Mouse (Mus musculus) limb, embryonic 15.5 days (tissue): ENCODE measurements around the gene Lrrc29. TPM values are rescaled to one million over a fixed set of nuclear protein-coding genes. Genes with fewer than 3 reads are reported as not detected.

ENCODE experiments used
- ATAC-seq: fragments of 200-750 bp; cut with Nextera tagmentation; 2 replicates; pipeline ENCODE4 v1.8.0; 2017; ENCODE audit warnings: low read depth, moderate TSS enrichment; ENCODE audit not compliant: insufficient number of reproducible peaks, low FRiP score, low TSS enrichment
- H3K27ac ChIP-seq: fragments of 300-500 bp; sonication (generic); 2 replicates; pipeline ENCODE4 v1.5.1; 2015; ENCODE audit warnings: moderate library complexity, mild to moderate bottlenecking, inconsistent platforms
- H3K27me3 ChIP-seq: fragments of 300-500 bp; sonication (generic); 2 replicates; pipeline ENCODE4 v1.6.1; 2015; ENCODE audit warnings: inconsistent platforms
- H3K36me3 ChIP-seq: fragments of 300-500 bp; sonication (generic); 2 replicates; pipeline ENCODE4 v1.6.1; 2015; ENCODE audit warnings: inconsistent platforms
- H3K4me1 ChIP-seq: fragments of 300-500 bp; sonication (generic); 2 replicates; pipeline ENCODE4 v1.6.1; 2015; ENCODE audit warnings: inconsistent platforms
- H3K4me2 ChIP-seq: fragments of 300-500 bp; sonication (generic); 2 replicates; pipeline ENCODE4 v1.6.1; 2015; ENCODE audit warnings: mild to moderate bottlenecking, inconsistent platforms
- H3K4me3 ChIP-seq: fragments of 300-500 bp; sonication (generic); 2 replicates; pipeline ENCODE4 v1.5.1; 2015; ENCODE audit warnings: mild to moderate bottlenecking, inconsistent platforms
- H3K9ac ChIP-seq: fragments of 300-500 bp; sonication (generic); 2 replicates; pipeline ENCODE4 v1.6.1; 2015; ENCODE audit warnings: inconsistent platforms
- H3K9me3 ChIP-seq: fragments of 300-500 bp; sonication (generic); 2 replicates; pipeline ENCODE4 v1.6.1; 2016; ENCODE audit warnings: inconsistent platforms
- WGBS: fragments of 180-500 bp; shearing (Covaris S2); methylation state at CpG from one replicate; pipeline ENCODE4 v1.1.7; 2015; 5-methylcytosine and 5-hydroxymethylcytosine counted together
- polyA plus RNA-seq: library from polyadenylated mRNA; unstranded; fragments of >200 nt; fragmentation: Nextera tagmentation; extraction: Ambion mirVana; gene quantifications from 2 replicates; pipeline ENCODE4 v1.2.1, GENCODE M21; 2015

Gene Lrrc29
- polyA plus RNA-seq, 1 experiment from 2014 or later: 1.7 TPM

GRCm38 (mm10) chr8:105304325-105305210 lies 21.5 kb downstream of the Lrrc29 start:
- ATAC-seq: no peak
- Histone ChIP-seq H3K36me3 (peaks cover 68% of the 10 kb centered on the region), H3K27me3 (no peaks in the 10 kb centered on the region), H3K4me1 (peaks cover 33% of the 10 kb centered on the region), H3K27ac (peak overlapping the region; percentile 66), H3K4me2 (no peak overlapping the region), H3K9me3 (no peaks in the 10 kb centered on the region), H3K9ac (no peak overlapping the region), H3K4me3 (no peak overlapping the region)
- WGBS: 48% methylated on average over 9 of the region's 9 CpGs

GRCm38 (mm10) chr8:105303874-105304273 lies 22.2 kb downstream of the Lrrc29 start:
- Histone ChIP-seq H3K4me2 (no peak overlapping the region), H3K36me3 (peaks cover 62% of the 10 kb centered on the region), H3K27me3 (no peaks in the 10 kb centered on the region), H3K9me3 (no peaks in the 10 kb centered on the region), H3K27ac (peak overlapping the region; percentile 66), H3K4me1 (peaks cover 35% of the 10 kb centered on the region), H3K4me3 (no peak overlapping the region), H3K9ac (no peak overlapping the region)
- ATAC-seq: no peak
- WGBS: 74% methylated on average over 9 of the region's 9 CpGs

- no peak overlapping the region for H3K27ac ChIP-seq
- no peak overlapping the region for H3K9ac ChIP-seq
- H3K36me3 ChIP-seq: peaks cover 57% of the 10 kb centered on the region
- WGBS: 83% methylated on average over 8 of the region's 8 CpGs
- H3K9me3 ChIP-seq: no peaks in the 10 kb centered on the region
- H3K4me3 ChIP-seq: no peak overlapping the region
- H3K4me2 ChIP-seq: no peak overlapping the region
- no peak for ATAC-seq
- peaks cover 40% of the 10 kb centered on the region for H3K4me1 ChIP-seq
- H3K27me3 ChIP-seq: no peaks in the 10 kb centered on the region
Measured at GRCm38 (mm10) chr8:105303396-105303795, 22.7 kb downstream of the Lrrc29 start.

GRCm38 (mm10) chr8:105299962-105300361 lies 26.1 kb downstream of the Lrrc29 start:
- peaks cover 44% of the 10 kb centered on the region for H3K36me3 ChIP-seq
- H3K4me1 ChIP-seq: peaks cover 35% of the 10 kb centered on the region
- 94% methylated on average over 8 of the region's 8 CpGs for WGBS
- no peak overlapping the region for H3K4me3 ChIP-seq
- no peaks in the 10 kb centered on the region for H3K27me3 ChIP-seq
- H3K27ac ChIP-seq: no peak overlapping the region
- ATAC-seq: no peak
- H3K9ac ChIP-seq: no peak overlapping the region
- no peaks in the 10 kb centered on the region for H3K9me3 ChIP-seq
- H3K4me2 ChIP-seq: no peak overlapping the region

GRCm38 (mm10) chr8:105298351-105299252 lies 27.5 kb downstream of the Lrrc29 start:
- 56% methylated on average over 18 of the region's 18 CpGs for WGBS
- ATAC-seq: no peak
- peak overlapping the region; percentile 84 for H3K4me2 ChIP-seq
- peaks cover 23% of the 10 kb centered on the region for H3K4me1 ChIP-seq
- no peaks in the 10 kb centered on the region for H3K27me3 ChIP-seq
- H3K36me3 ChIP-seq: peaks cover 37% of the 10 kb centered on the region
- peak overlapping the region; percentile 95 for H3K9ac ChIP-seq
- H3K27ac ChIP-seq: 0 out of 2 replicates have a peak overlapping the region, but pooled peaks have one; percentile 77
- H3K9me3 ChIP-seq: no peaks in the 10 kb centered on the region
- H3K4me3 ChIP-seq: peak overlapping the region; percentile 96

- Histone ChIP-seq H3K4me1 (peaks cover 23% of the 10 kb centered on the region), H3K9ac (peak within 1 kb of the TSS; percentile 95), H3K27ac (peak within 1 kb of the TSS; percentile 77), H3K27me3 (peaks cover 8% of the 10 kb centered on the region; the same call in 1 of the 2 replicates), H3K36me3 (peaks cover 29% of the 10 kb centered on the region), H3K4me3 (peak within 1 kb of the TSS; percentile 96), H3K9me3 (no peaks in the 10 kb centered on the region), H3K4me2 (peak within 1 kb of the TSS; percentile 84)
- WGBS: under 1% methylated on average over 57 of the region's 58 CpGs
- peak; percentile 71 for ATAC-seq
Measured at GRCm38 (mm10) chr8:105297511-105298192, 28.4 kb downstream of the Lrrc29 start, which contains the start of gene E2f4. TSS of gene E2f4 (plus strand) at chr8:105297663.

- ATAC-seq: no peak
- peak within 1 kb of the TSS; percentile 84 for H3K4me2 ChIP-seq
- 58% methylated on average over 11 of the region's 11 CpGs for WGBS
- peaks cover 8% of the 10 kb centered on the region; the same call in 1 of the 2 replicates for H3K27me3 ChIP-seq
- H3K4me1 ChIP-seq: peaks cover 23% of the 10 kb centered on the region
- H3K9me3 ChIP-seq: no peaks in the 10 kb centered on the region
- H3K27ac ChIP-seq: no peak within 1 kb of the TSS
- peaks cover 16% of the 10 kb centered on the region for H3K36me3 ChIP-seq
- peak within 1 kb of the TSS; percentile 96; the same call in 1 of the 2 replicates for H3K4me3 ChIP-seq
- no peak within 1 kb of the TSS for H3K9ac ChIP-seq
Measured at GRCm38 (mm10) chr8:105295895-105296573, 30.0 kb downstream of the Lrrc29 start, which contains the start of gene Exoc3l. TSS of gene Exoc3l (minus strand) at chr8:105296101.

- Histone ChIP-seq H3K27me3 (peaks cover 14% of the 10 kb centered on the region), H3K9ac (no peak overlapping the region), H3K4me1 (peaks cover 29% of the 10 kb centered on the region), H3K27ac (no peak overlapping the region), H3K4me3 (no peak overlapping the region), H3K4me2 (no peak overlapping the region), H3K36me3 (peaks cover 8% of the 10 kb centered on the region), H3K9me3 (no peaks in the 10 kb centered on the region)
- WGBS: 65% methylated on average over 11 of the region's 11 CpGs
- no peak for ATAC-seq
Measured at GRCm38 (mm10) chr8:105295256-105295655, 30.8 kb downstream of the Lrrc29 start.

GRCm38 (mm10) chr8:105294776-105295175 lies 31.3 kb downstream of the Lrrc29 start:
- Histone ChIP-seq H3K27ac (no peak overlapping the region), H3K9me3 (no peaks in the 10 kb centered on the region), H3K9ac (no peak overlapping the region), H3K4me3 (no peak overlapping the region), H3K27me3 (peaks cover 19% of the 10 kb centered on the region), H3K36me3 (peaks cover 3% of the 10 kb centered on the region), H3K4me1 (peaks cover 30% of the 10 kb centered on the region), H3K4me2 (no peak overlapping the region)
- no peak for ATAC-seq
- WGBS: 72% methylated on average over 9 of the region's 9 CpGs

GRCm38 (mm10) chr8:105293405-105293804 lies 32.7 kb downstream of the Lrrc29 start:
- H3K36me3 ChIP-seq: no peaks in the 10 kb centered on the region
- H3K9ac ChIP-seq: no peak overlapping the region
- H3K4me3 ChIP-seq: no peak overlapping the region
- WGBS: 68% methylated on average over 19 of the region's 19 CpGs
- H3K9me3 ChIP-seq: no peaks in the 10 kb centered on the region
- peaks cover 20% of the 10 kb centered on the region for H3K27me3 ChIP-seq
- H3K4me2 ChIP-seq: no peak overlapping the region
- no peak overlapping the region for H3K27ac ChIP-seq
- peaks cover 36% of the 10 kb centered on the region for H3K4me1 ChIP-seq
- ATAC-seq: no peak

- Histone ChIP-seq H3K9ac (no peak overlapping the region), H3K4me2 (no peak overlapping the region), H3K27me3 (peaks cover 20% of the 10 kb centered on the region), H3K4me1 (peaks cover 39% of the 10 kb centered on the region), H3K27ac (no peak overlapping the region), H3K36me3 (no peaks in the 10 kb centered on the region), H3K9me3 (no peaks in the 10 kb centered on the region), H3K4me3 (no peak overlapping the region)
- 85% methylated on average over 7 of the region's 7 CpGs for WGBS
- no peak for ATAC-seq
Measured at GRCm38 (mm10) chr8:105292471-105292870, 33.6 kb downstream of the Lrrc29 start.
